ENCODE assay signal across 8 mouse cellular contexts in the genomic region with DNA sequence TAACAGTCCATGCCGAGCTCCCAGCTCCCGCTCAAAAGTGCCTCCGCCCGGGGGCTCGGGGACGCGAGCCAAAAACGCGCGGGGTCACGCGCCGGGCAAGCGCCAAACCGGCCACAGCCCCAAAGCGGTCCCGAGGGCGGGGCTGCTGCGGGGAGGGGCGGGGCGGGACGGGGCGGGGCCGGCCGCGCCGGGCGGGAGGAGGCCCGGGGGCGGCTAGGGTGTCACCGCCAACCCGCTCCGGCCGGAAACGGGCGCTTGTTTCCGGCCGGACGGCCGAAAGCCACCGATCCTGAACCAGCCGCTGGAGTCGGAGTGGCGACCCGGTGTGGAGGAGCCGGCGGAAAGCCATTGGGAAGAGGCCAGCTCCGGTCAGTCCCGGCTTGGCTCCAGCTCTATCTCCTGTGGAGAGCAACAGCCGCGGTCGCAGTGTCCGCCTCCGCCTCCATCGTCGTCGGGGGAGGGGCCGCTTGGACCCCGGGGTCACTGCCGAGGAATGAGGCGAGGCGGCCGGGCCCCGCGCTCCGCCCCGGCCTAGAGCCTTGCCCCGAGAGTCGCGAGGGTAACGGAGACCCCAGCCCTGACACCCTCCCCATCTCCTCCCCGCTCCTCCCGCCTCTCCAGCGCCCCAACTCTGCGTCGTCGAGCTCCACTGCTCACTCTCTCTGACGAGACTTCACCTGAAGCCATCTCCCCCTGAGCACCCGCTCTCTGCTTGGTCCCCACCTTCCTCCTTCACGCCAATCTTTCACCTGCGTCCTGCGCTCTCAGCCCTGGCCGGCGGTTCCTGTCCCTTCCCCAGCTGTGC. TPM values are rescaled to one million over a fixed set of nuclear protein-coding genes. Genes with fewer than 3 reads are reported as not detected.
DNase-seq lines count a peak whose midpoint lies in the region; ATAC-seq and TF ChIP-seq lines count a peak whose summit lies in the region.

A gene (plus strand): TSS at position 267 of the 805 bp plus-strand sequence.

- peak within 1 kb of the TSS; percentile 93 for H3K9ac ChIP-seq in heart, embryonic 15.5 days
- peak within 1 kb of the TSS; percentile 98 for H3K9ac ChIP-seq in liver, embryonic 15.5 days
- H3K9ac ChIP-seq in neural tube, embryonic 12.5 days = peak within 1 kb of the TSS; percentile 90
- H3K9ac ChIP-seq in stomach, postnatal 0 days (ENCODE audit: low read length) = peak within 1 kb of the TSS; percentile 93

- H3K4me2 ChIP-seq in heart, embryonic 15.5 days = peak within 1 kb of the TSS; percentile 76
- H3K4me2 ChIP-seq in liver, embryonic 15.5 days = peak within 1 kb of the TSS; percentile 83
- peak within 1 kb of the TSS; percentile 85 for H3K4me2 ChIP-seq in neural tube, embryonic 12.5 days (replicated peaks)
- peak within 1 kb of the TSS; percentile 87 for H3K4me2 ChIP-seq in stomach, postnatal 0 days (replicated peaks; ENCODE audit: low read depth)

- peak; percentile 52 for ATAC-seq in CD4-positive, CD25-positive, alpha-beta regulatory T cell, adult 4 months
- peak; percentile 94 for ATAC-seq in heart, embryonic 15.5 days (replicated peaks; ENCODE audit: insufficient number of reproducible peaks, insufficient read depth, low FRiP score, low read depth)
- peak; percentile 93 for ATAC-seq in liver, embryonic 15.5 days (ENCODE audit: insufficient read depth)
- peak; percentile 88 for ATAC-seq in neural tube, embryonic 12.5 days (ENCODE audit: low FRiP score, low read depth)
- peak; percentile 84 for ATAC-seq in stomach, postnatal 0 days (ENCODE audit: low FRiP score, low TSS enrichment)

- WGBS in forebrain, embryonic 10.5 days = under 1% methylated on average over 83 of the region's 84 CpGs
- under 1% methylated on average over 84 of the region's 84 CpGs for WGBS in heart, embryonic 15.5 days
- under 1% methylated on average over 84 of the region's 84 CpGs for WGBS in liver, embryonic 15.5 days (ENCODE audit: insufficient replicate concordance)
- WGBS in neural tube, embryonic 12.5 days = under 1% methylated on average over 82 of the region's 84 CpGs
- WGBS in stomach, postnatal 0 days = under 1% methylated on average over 83 of the region's 84 CpGs

- H3K9me3 ChIP-seq in forebrain, embryonic 10.5 days = no peaks in the 10 kb centered on the region
- no peaks in the 10 kb centered on the region for H3K9me3 ChIP-seq in heart, embryonic 15.5 days (replicated peaks)
- H3K9me3 ChIP-seq in liver, embryonic 15.5 days (replicated peaks) = no peaks in the 10 kb centered on the region
- H3K9me3 ChIP-seq in neural tube, embryonic 12.5 days = no peaks in the 10 kb centered on the region
- H3K9me3 ChIP-seq in stomach, postnatal 0 days (ENCODE audit: control insufficient read depth, low read length) = no peaks in the 10 kb centered on the region

- peak within 1 kb of the TSS; percentile 88 for H3K4me3 ChIP-seq in brown adipose tissue, adult 24 weeks (ENCODE audit: insufficient read depth, low read depth, low read length)
- H3K4me3 ChIP-seq in forebrain, embryonic 10.5 days = peak within 1 kb of the TSS; percentile 92
- peak within 1 kb of the TSS; percentile 88 for H3K4me3 ChIP-seq in heart, embryonic 15.5 days
- peak within 1 kb of the TSS; percentile 96 for H3K4me3 ChIP-seq in liver, embryonic 15.5 days (replicated peaks)
- H3K4me3 ChIP-seq in neural tube, embryonic 12.5 days = peak within 1 kb of the TSS; percentile 88
- peak within 1 kb of the TSS; percentile 94 for H3K4me3 ChIP-seq in stomach, postnatal 0 days (ENCODE audit: low read depth, low read length)

- H3K27ac ChIP-seq in brown adipose tissue, adult 24 weeks (replicated peaks; ENCODE audit: low read depth, low read length) = peak within 1 kb of the TSS; percentile 83
- H3K27ac ChIP-seq in forebrain, embryonic 10.5 days = peak within 1 kb of the TSS; percentile 95
- peak within 1 kb of the TSS; percentile 95 for H3K27ac ChIP-seq in heart, embryonic 15.5 days
- H3K27ac ChIP-seq in liver, embryonic 15.5 days (replicated peaks) = peak within 1 kb of the TSS; percentile 93
- peak within 1 kb of the TSS; percentile 50 for H3K27ac ChIP-seq in neural tube, embryonic 12.5 days
- H3K27ac ChIP-seq in stomach, postnatal 0 days (replicated peaks) = peak within 1 kb of the TSS; percentile 93

- DNase-seq in forebrain, embryonic 10.5 days (ENCODE audit: extremely low spot score, low spot score) = peak; percentile 85
- peak; percentile 90 for DNase-seq in kidney, postnatal 14 days
- DNase-seq in stomach, postnatal 0 days (ENCODE audit: low spot score) = peak; percentile 91

- no peak for TF ChIP-seq EP300 in stomach, postnatal 0 days (optimal IDR thresholded peaks at IDR 0.05)

- no peak for TF ChIP-seq CTCF in stomach, postnatal 0 days (IDR thresholded peaks at IDR 0.05; ENCODE audit: low read depth)

- H3K36me3 ChIP-seq in forebrain, embryonic 10.5 days (replicated peaks) = peaks cover 4% of the 10 kb centered on the region
- no peaks in the 10 kb centered on the region for H3K36me3 ChIP-seq in heart, embryonic 15.5 days
- H3K36me3 ChIP-seq in liver, embryonic 15.5 days (replicated peaks) = 0 out of 2 replicates have a peak, but pooled peaks cover 2% of the 10 kb centered on the region
- no peaks in the 10 kb centered on the region for H3K36me3 ChIP-seq in neural tube, embryonic 12.5 days
- H3K36me3 ChIP-seq in stomach, postnatal 0 days (ENCODE audit: control insufficient read depth, insufficient read depth, low read length) = no peaks in the 10 kb centered on the region

- H3K4me1 ChIP-seq in brown adipose tissue, adult 24 weeks (ENCODE audit: control insufficient read depth, insufficient read depth, insufficient read length, low read length) = peaks cover 3% of the 10 kb centered on the region; the same call in 1 of the 2 replicates
- H3K4me1 ChIP-seq in forebrain, embryonic 10.5 days = peaks cover 46% of the 10 kb centered on the region
- H3K4me1 ChIP-seq in heart, embryonic 15.5 days (replicated peaks) = peaks cover 28% of the 10 kb centered on the region
- H3K4me1 ChIP-seq in liver, embryonic 15.5 days (replicated peaks) = peaks cover 45% of the 10 kb centered on the region
- H3K4me1 ChIP-seq in neural tube, embryonic 12.5 days = peaks cover 18% of the 10 kb centered on the region
- no peaks in the 10 kb centered on the region; the same call in 1 of the 2 replicates for H3K4me1 ChIP-seq in stomach, postnatal 0 days (replicated peaks; ENCODE audit: control insufficient read depth, insufficient read depth)

- H3K27me3 ChIP-seq in forebrain, embryonic 10.5 days (ENCODE audit: poor library complexity, severe bottlenecking) = 0 out of 2 replicates have a peak, but pooled peaks cover 5% of the 10 kb centered on the region
- no peaks in the 10 kb centered on the region for H3K27me3 ChIP-seq in heart, embryonic 15.5 days
- H3K27me3 ChIP-seq in liver, embryonic 15.5 days = no peaks in the 10 kb centered on the region; the same call in 1 of the 2 replicates
- H3K27me3 ChIP-seq in neural tube, embryonic 12.5 days (replicated peaks) = no peaks in the 10 kb centered on the region
- H3K27me3 ChIP-seq in stomach, postnatal 0 days (ENCODE audit: control insufficient read depth, insufficient read depth, low read length) = no peaks in the 10 kb centered on the region

RNA-seq across cellular contexts. Expression of the gene that starts here (rescaled TPM):
- 10 to 100 TPM in 1 of 2 experiments, 1 to 10 TPM in 1; 9.1 to 13.3 TPM for polyA plus RNA-seq in CD4-positive, CD25-positive, alpha-beta regulatory T cell, adult 4 months (2017; shearing (Covaris generic))
- 6.9 and 8.3 TPM in 2 replicates for polyA plus RNA-seq in brown adipose tissue, adult 24 weeks (2012; ENCODE audit: insufficient read depth, insufficient read length, missing spikeins)
- polyA plus RNA-seq in forebrain, embryonic 10.5 days (2016; fragmentation: Nextera tagmentation; extraction: Ambion mirVana) = 14.1 and 20.8 TPM in 2 replicates
- 20.1 and 24.5 TPM in 2 replicates for polyA plus RNA-seq in heart, embryonic 15.5 days (2015; fragmentation: Nextera tagmentation; extraction: Ambion mirVana)
- polyA plus RNA-seq in liver, embryonic 15.5 days (2015; fragmentation: Nextera tagmentation; extraction: Ambion mirVana) = 10.3 and 12.0 TPM in 2 replicates
- polyA plus RNA-seq in neural tube, embryonic 12.5 days (2016; fragmentation: Nextera tagmentation; extraction: Ambion mirVana) = 11.6 and 16.2 TPM in 2 replicates
- 12.3 and 14.5 TPM in 2 replicates for polyA plus RNA-seq in stomach, postnatal 0 days (2015; fragmentation: Nextera tagmentation; extraction: Ambion mirVana)

Comparison
In these comparisons a context has a peak if more than half of its experiments do, and no peak if none do; other contexts are left out.
1. Peak in every context shown above with its lines: DNase-seq, ATAC-seq, H3K4me3 ChIP-seq and H3K27ac ChIP-seq.